Mouse (Mus musculus) heart, embryonic 14.5 days (tissue): Measurements from ENCODE around the gene Gpat3. TPM values are rescaled to one million over a fixed set of nuclear protein-coding genes. Genes with fewer than 3 reads are reported as not detected.

ENCODE experiments used
- ATAC-seq: fragments of 200-750 bp; cut with Nextera tagmentation; 2 replicates; pipeline ENCODE4 v1.8.0; 2017; ENCODE audit warnings: low read depth, moderate TSS enrichment; ENCODE audit not compliant: insufficient number of reproducible peaks, insufficient read depth, low FRiP score
- H3K27ac ChIP-seq, 2 experiments: fragments of 200-500 bp in 1 of 2; fragments of 300-500 bp in 1 of 2; sonication (generic) in 1 of 2; replicated peaks in 1 of 2; 2 replicates each; pipeline ENCODE4 v1.5.1; 2012 to 2014; ENCODE audit warnings: low read depth in 2 of 2, low read length in 2 of 2, control low read depth in 1 of 2, mild to moderate bottlenecking in 1 of 2, mixed read lengths in 1 of 2; ENCODE audit not compliant: control insufficient read depth in 1 of 2, insufficient read depth in 1 of 2
- H3K27me3 ChIP-seq: fragments of 300-500 bp; sonication (generic); 2 replicates; pipeline ENCODE4 v1.6.1; 2014; ENCODE audit warnings: mild to moderate bottlenecking, low read length, control low read depth; ENCODE audit not compliant: control insufficient read depth, insufficient read depth
- H3K36me3 ChIP-seq: fragments of 300-500 bp; sonication (generic); 2 replicates; pipeline ENCODE4 v1.6.1; 2014; ENCODE audit warnings: mild to moderate bottlenecking, control low read depth, low read length, mixed read lengths; ENCODE audit not compliant: control insufficient read depth, insufficient read depth
- H3K4me1 ChIP-seq, 2 experiments: fragments of 200-500 bp in 1 of 2; fragments of 300-500 bp in 1 of 2; sonication (generic) in 1 of 2; 2 replicates each; pipeline ENCODE4 v1.6.1; 2012 to 2014; ENCODE audit warnings: low read length in 2 of 2, control low read depth in 1 of 2, mixed read lengths in 1 of 2; ENCODE audit not compliant: control insufficient read depth in 2 of 2, insufficient read depth in 2 of 2
- H3K4me2 ChIP-seq: fragments of 300-500 bp; sonication (generic); 2 replicates; pipeline ENCODE4 v1.6.1; 2014; ENCODE audit warnings: mild to moderate bottlenecking, low read length
- H3K4me3 ChIP-seq, 2 experiments: fragments of 200-500 bp in 1 of 2; fragments of 300-500 bp in 1 of 2; sonication (generic) in 1 of 2; 2 replicates each; pipeline ENCODE4 v1.5.1; 2012 to 2014; ENCODE audit warnings: low read length in 2 of 2, mild to moderate bottlenecking in 2 of 2, control low read depth in 1 of 2, low read depth in 1 of 2, moderate library complexity in 1 of 2; ENCODE audit not compliant: control insufficient read depth in 1 of 2, insufficient read depth in 1 of 2
- H3K9ac ChIP-seq: fragments of 300-500 bp; sonication (generic); 2 replicates; pipeline ENCODE4 v1.6.1; 2014; ENCODE audit warnings: mild to moderate bottlenecking, low read length
- H3K9me3 ChIP-seq: fragments of 300-500 bp; sonication (generic); 2 replicates; pipeline ENCODE4 v1.6.1; 2016; ENCODE audit warnings: low read length, control low read depth; ENCODE audit not compliant: control insufficient read depth
- WGBS: fragments of 180-500 bp; shearing (Covaris S2); extraction: QIAGEN DNeasy Blood & Tissue Kit; methylation state at CpG from one replicate; pipeline ENCODE4 v1.1.7; 2014; 5-methylcytosine and 5-hydroxymethylcytosine counted together
- polyA plus RNA-seq: library from polyadenylated mRNA; unstranded; fragments of >200 nt; fragmentation: Nextera tagmentation; extraction: Ambion mirVana; gene quantifications from 2 replicates; pipeline ENCODE4 v1.2.1, GENCODE M21; 2014

The Gpat3 gene
- polyA plus RNA-seq: 12.1 and 14.9 TPM in 2 replicates

DNA sequence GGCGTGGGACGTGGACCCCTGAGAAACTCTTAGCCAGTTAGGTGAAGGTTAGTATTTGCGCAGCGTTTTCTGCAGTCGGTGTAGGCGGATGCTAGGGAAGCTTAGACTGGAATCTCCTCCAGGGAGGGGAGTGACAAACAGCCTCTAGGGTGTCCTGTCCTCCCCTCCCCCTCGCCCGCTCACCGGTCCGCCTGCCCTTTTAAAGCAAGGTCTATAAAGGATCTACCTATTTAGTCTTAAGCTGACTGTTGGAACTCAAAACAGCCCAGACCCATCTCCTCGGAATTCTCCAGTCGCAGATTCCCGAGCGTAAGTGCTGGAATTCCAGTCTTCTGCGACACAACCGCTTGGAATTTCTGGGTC lies at the start of gene Gpat3:
TSS of gene Gpat3 (plus strand) at position 229 of the 363 bp plus-strand sequence.
- H3K4me2 ChIP-seq: peak within 1 kb of the TSS; percentile 91
- peaks cover 4 to 5% of the 10 kb centered on the region in 2 experiments; a peak in 1 of 4 replicates for H3K4me1 ChIP-seq
- H3K36me3 ChIP-seq: peaks cover 8% of the 10 kb centered on the region; the same call in 1 of the 2 replicates
- H3K4me3 ChIP-seq: peak within 1 kb of the TSS; percentile 78 to 80
- H3K9ac ChIP-seq: peak within 1 kb of the TSS; percentile 92
- WGBS: under 1% methylated on average over 16 of the region's 16 CpGs
- peaks cover 7% of the 10 kb centered on the region; the same call in 1 of the 2 replicates for H3K9me3 ChIP-seq
- H3K27me3 ChIP-seq: no peaks in the 10 kb centered on the region
- H3K27ac ChIP-seq: peak within 1 kb of the TSS; percentile 83 to 94
- peak; percentile 58; the same call in 1 of the 2 replicates for ATAC-seq

DNA sequence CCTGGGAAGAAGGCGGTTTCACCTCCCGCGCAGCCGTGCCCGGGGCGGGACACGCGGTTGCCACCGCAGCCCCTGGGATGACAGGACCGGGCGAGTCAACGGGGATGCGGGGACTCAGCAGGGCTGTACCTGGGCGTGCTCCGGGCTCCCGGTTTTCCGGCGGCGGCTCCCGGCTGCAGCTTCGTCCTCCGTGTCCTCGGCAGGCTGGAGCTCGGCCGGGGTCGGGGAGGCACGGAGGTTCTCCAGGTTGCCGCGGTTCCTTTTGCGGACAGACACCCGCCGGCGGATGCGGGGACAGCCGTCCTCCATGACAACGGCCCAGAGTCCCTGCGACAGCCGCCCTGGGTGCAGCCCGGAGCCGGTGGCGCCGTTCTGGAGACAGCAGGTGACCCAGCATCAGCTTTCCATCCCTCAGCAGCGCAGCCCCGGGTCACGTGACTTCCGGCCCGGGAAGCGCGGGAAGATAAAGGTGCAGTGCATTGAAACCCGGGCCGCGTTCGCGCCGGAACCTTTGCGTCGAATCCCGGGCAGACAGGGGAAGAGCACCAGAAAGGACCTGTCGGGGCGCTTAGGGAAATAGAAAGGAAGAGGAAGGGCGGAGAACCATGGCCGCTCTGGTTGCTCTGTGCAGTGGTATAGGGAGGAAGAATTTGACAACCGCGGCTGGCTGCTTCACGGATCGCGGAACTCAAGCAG lies 47.2 kb upstream of the Gpat3 start, which contains the start of the genes Helq and Mrps18c:
TSS of gene Helq (minus strand) at position 434 of the 696 bp plus-strand sequence.
TSS of gene Mrps18c (plus strand) at position 463 of the 696 bp plus-strand sequence.
- Histone ChIP-seq H3K9ac (peak within 1 kb of the TSS; percentile 85), H3K4me2 (peak within 1 kb of the TSS; percentile 97), H3K9me3 (no peaks in the 10 kb centered on the region), H3K27ac (no peak within 1 kb of the TSS), H3K36me3 (peaks cover 54% of the 10 kb centered on the region), H3K27me3 (no peaks in the 10 kb centered on the region), H3K4me1 (peaks cover 0 to 11% of the 10 kb centered on the region in 2 experiments; a peak in 1 of 4 replicates), H3K4me3 (peak within 1 kb of the TSS; percentile 73 to 85)
- ATAC-seq: peak; percentile 89
- under 1% methylated on average over 67 of the region's 67 CpGs for WGBS

DNA sequence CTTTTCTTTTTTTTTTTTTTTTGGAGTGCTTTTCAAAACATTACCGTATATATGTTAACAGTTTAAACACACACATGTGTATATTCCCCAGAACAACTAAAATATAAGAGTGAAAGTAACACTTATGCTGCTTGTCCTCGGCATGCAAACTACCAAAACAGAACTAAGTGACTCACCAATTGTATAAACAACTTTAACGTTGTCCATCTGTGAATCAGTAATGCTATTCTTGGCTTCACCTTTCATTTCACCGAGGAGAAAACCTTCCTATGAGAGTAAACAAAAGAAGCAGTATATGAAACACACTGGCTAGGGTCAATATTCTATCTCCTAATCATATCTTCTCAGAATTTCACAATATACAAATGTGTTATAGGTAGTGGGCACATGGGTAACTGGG lies 27.2 kb upstream of the Gpat3 start:
- Histone ChIP-seq H3K4me2 (no peak overlapping the region), H3K9ac (no peak overlapping the region), H3K36me3 (peaks cover 46% of the 10 kb centered on the region), H3K27me3 (no peaks in the 10 kb centered on the region), H3K4me3 (no peak overlapping the region), H3K27ac (no peak overlapping the region), H3K4me1 (peaks cover 0 to 8% of the 10 kb centered on the region in 2 experiments; a peak in 2 of 4 replicates), H3K9me3 (no peaks in the 10 kb centered on the region)
- WGBS: 84% methylated on average over 4 of the region's 4 CpGs
- no peak for ATAC-seq

- Histone ChIP-seq H3K36me3 (peaks cover 32% of the 10 kb centered on the region), H3K9ac (peak overlapping the region; percentile 97), H3K9me3 (no peaks in the 10 kb centered on the region), H3K4me3 (peak overlapping the region; percentile 73 to 84), H3K27me3 (no peaks in the 10 kb centered on the region), H3K27ac (peak overlapping the region; percentile 75 to 89), H3K4me2 (peak overlapping the region; percentile 78), H3K4me1 (peaks cover 0 to 8% of the 10 kb centered on the region in 2 experiments; a peak in 2 of 4 replicates)
- 32% methylated on average over 16 of the region's 16 CpGs for WGBS
- no peak for ATAC-seq
Observed at GRCm38 (mm10) chr5:100819568-100820480, 25.7 kb upstream of the Gpat3 start.

DNA sequence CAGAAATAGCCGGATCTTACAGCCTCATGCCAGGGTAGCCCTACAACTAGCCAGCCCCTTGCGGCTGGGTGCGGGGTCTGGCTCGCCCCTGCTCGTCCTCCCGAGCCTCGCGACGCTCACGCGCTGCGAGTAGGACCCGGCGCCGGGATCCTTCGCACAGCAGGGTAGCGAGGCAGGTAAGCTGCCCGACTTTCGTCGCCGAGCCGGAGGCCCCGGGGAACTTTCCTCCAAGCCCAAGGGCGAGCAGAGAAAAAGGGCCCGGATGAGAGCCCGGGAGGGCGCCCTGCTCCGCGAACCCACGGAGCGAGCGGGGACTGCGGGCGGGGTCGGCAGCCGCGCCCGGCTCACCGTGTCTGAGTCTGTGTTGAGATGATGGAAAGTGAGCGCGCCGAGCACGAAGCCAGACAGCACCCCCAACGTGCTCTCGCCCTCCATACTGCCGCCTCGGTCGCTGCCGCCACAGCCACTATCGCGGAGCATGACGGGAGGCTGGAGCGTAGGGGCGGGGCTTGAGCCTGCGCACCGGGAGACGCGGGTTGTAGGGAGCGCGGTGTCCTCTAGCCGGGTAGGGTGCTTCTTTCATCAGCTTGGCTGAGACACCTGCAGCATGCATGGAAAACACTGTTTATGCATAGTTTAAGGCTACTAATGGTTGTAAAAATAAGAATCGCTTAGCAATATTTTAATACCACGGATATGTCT lies 24.9 kb upstream of the Gpat3 start, which contains the start of gene Abraxas1:
TSS of gene Abraxas1 (minus strand) at position 483 of the 702 bp plus-strand sequence.
- peak within 1 kb of the TSS; percentile 75 to 89 for H3K27ac ChIP-seq
- peak within 1 kb of the TSS; percentile 97 for H3K9ac ChIP-seq
- H3K4me2 ChIP-seq: peak within 1 kb of the TSS; percentile 78
- WGBS: under 1% methylated on average over 63 of the region's 63 CpGs
- H3K4me1 ChIP-seq: peaks cover 0 to 8% of the 10 kb centered on the region in 2 experiments; a peak in 2 of 4 replicates
- H3K9me3 ChIP-seq: no peaks in the 10 kb centered on the region
- H3K27me3 ChIP-seq: no peaks in the 10 kb centered on the region
- ATAC-seq: peak; percentile 94
- H3K4me3 ChIP-seq: peak within 1 kb of the TSS; percentile 73 to 84
- H3K36me3 ChIP-seq: peaks cover 29% of the 10 kb centered on the region

DNA sequence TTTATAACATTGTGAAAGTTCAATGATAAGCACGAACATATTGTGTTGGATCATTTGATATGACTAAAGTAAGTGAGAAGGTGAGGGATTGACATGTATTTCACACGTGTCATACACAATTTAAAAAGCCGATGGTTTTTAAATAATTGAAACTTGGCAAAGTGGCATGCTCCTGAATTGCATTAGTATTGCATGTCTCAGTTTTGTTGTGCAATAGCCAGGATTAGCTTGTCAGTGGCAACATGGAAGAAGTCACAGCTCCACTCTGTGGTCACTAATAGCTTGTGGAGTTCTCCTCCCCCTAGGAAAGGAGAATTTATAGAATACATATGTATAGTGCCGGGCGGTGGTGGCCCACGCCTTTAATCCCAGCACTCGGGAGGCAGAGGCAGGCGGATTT lies 24.1 kb upstream of the Gpat3 start:
- Histone ChIP-seq H3K4me1 (peaks cover 0 to 8% of the 10 kb centered on the region in 2 experiments; a peak in 2 of 4 replicates), H3K36me3 (peaks cover 21% of the 10 kb centered on the region), H3K9me3 (no peaks in the 10 kb centered on the region), H3K27me3 (no peaks in the 10 kb centered on the region), H3K9ac (peak overlapping the region; percentile 97), H3K4me3 (peak overlapping the region in 1 of 2 experiments; percentile 84; a peak in 2 of 4 replicates), H3K4me2 (peak overlapping the region; percentile 78), H3K27ac (no peak overlapping the region)
- 78% methylated on average over 8 of the region's 8 CpGs for WGBS
- no peak for ATAC-seq
